Mouse (Mus musculus) lung, postnatal 4 days (tissue): ENCODE results near the gene Aldh1b1.

ENCODE experiments used
- DNase-seq, 2 experiments: peaks; one replicate each; pipeline ENCODE4 v3.0.0; 2021

The Aldh1b1 gene

DNA sequence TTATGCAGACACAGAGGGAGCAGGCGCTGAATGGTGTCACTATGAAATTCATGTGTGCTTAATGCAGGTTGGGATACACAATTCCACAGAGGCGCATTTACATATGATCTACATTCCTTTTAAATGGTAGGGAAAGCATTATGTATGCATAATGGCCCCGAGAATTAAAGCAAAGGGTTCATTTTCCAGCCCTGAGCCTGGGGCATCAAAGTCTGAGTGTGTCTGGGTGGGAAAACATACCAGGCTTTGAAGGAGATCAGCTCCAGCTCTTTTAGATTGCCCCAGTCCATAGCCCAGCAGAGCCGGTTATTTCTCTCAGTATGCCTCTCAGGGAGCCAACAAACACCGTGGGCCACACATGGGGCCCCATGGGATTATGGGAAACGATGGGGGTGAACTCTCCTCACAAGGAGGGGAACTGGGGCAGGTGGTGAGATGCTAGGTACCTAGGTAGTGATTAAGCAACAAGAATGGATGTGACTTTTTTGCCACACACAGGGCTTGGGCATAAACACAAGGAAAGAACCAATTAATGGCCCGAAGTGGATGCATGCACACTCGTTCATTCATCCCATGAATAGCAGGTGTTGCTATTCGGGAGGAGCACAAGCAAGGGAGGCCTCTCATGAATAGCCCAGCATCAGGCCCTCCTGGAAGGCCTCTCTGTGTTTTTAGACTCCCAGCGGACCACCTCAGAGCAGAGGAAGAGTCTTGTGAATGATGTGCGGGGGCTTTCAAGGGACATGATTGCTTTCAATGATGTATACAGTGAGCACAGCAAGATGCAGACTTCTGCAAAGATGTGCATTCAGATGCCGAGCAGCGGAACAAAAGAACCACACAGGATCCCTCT is 31.3 kb downstream of the Aldh1b1 start:
- no peak for DNase-seq

- DNase-seq: no peak
Observed at GRCm38 (mm10) chr4:45831996-45832395, 33.2 kb downstream of the Aldh1b1 start.

- no peak for DNase-seq
Observed at GRCm38 (mm10) chr4:45833461-45833860, 34.6 kb downstream of the Aldh1b1 start.

- DNase-seq: peak in 1 of 2 experiments; percentile 32
Observed at GRCm38 (mm10) chr4:45844355-45844754, 45.5 kb downstream of the Aldh1b1 start.

DNA sequence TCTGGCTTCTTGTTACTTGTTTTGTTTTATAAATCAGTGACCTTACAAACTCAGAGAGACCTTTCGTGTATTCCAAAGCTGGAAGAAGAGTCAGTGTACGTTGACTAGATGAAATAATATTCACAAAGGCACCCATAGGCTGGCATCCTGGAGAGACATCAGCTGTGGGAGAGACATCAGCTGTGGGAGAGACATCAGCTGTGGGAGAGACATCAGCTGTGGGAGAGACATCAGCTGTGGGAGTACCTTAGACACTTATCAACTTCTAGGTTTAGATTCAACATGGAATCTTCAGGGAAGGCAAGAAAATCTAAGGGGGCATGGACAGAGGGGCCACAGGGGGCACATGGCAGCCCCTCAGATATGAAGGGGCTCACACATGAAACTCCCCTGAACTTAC is 47.4 kb downstream of the Aldh1b1 start:
- no peak for DNase-seq

GRCm38 (mm10) chr4:45848109-45848824 is 49.4 kb downstream of the Aldh1b1 start, which contains the start of gene Stra6l:
TSS of gene Stra6l (plus strand) at chr4:45848664.
- no peak for DNase-seq

- DNase-seq: no peak
Observed at GRCm38 (mm10) chr4:45848825-45849156, 50.0 kb downstream of the Aldh1b1 start.

GRCm38 (mm10) chr4:45849419-45849818 is 50.6 kb downstream of the Aldh1b1 start:
- DNase-seq: no peak

GRCm38 (mm10) chr4:45851640-45852051 is 52.8 kb downstream of the Aldh1b1 start:
- DNase-seq: peak in 1 of 2 experiments; percentile 53

DNA sequence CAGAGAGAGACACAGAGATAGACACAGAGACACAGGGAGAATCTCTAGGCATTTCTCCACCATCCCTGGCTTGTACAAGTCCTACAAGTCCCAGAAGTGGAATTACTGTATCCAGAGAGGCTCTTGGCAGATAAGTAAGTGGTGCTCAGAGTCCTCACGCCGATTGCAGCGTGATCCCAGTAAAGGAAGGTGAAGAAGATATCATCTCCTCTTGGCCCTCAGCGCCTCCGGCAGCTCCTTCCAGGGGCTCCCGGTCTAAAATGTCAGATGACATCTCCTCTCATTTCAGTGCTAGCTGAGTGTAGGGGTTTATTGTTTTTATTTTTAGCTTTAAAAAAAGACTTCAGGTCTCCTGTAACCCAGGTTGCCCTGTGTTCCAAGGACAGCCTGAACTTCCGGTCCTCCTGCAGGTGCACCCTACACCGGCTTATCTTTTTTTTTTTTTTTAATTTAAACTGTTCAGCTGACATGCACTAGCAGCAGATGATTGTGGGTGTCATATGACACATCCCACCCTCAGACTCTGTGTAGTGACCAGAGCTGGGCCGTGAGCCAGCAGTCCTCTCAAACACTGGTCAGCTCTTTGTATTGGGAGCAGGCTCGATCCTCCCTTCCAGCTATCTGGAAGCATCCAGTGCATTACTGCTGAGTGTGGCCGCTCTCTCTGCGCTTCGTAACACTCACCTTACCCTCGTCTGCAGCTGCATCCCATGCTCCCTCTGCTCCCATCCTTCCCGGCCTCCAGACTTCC is 54.8 kb downstream of the Aldh1b1 start:
- peak; percentile 18 to 55 for DNase-seq
